Mouse (Mus musculus): ENCODE data around the gene Tlx1. TPM values are rescaled to one million over a fixed set of nuclear protein-coding genes. Genes with fewer than 3 reads are reported as not detected.

Gene Tlx1
- polyA plus RNA-seq, 1 experiment: not detected

GRCm38 (mm10) chr19:45154059-45154386, 3.5 kb downstream of the Tlx1 start:
- Histone ChIP-seq H3K27ac (ENCODE audit: control insufficient read depth, insufficient read depth, low read depth, low read length, poor library complexity) (no peak overlapping the region), H3K4me3 (replicated peaks; ENCODE audit: control insufficient read depth, low read depth, low read length) (no peak overlapping the region), H3K4me1 (ENCODE audit: control insufficient read depth, insufficient read depth, low read length) (no peaks in the 10 kb centered on the region)
- WGBS: 4% methylated on average over 24 of the region's 24 CpGs
- TF ChIP-seq POLR2A (IDR thresholded peaks at IDR 0.05; ENCODE audit: borderline replicate concordance, control insufficient read depth, low read depth, low read length): no peak
- no peak for TF ChIP-seq CTCF (IDR thresholded peaks at IDR 0.05; ENCODE audit: control insufficient read depth, insufficient read depth, low read length)

GRCm38 (mm10) chr19:45154521-45154920, 4.0 kb downstream of the Tlx1 start:
- TF ChIP-seq POLR2A (IDR thresholded peaks at IDR 0.05; ENCODE audit: borderline replicate concordance, control insufficient read depth, low read depth, low read length): no peak
- TF ChIP-seq CTCF (IDR thresholded peaks at IDR 0.05; ENCODE audit: control insufficient read depth, insufficient read depth, low read length): no peak
- H3K4me3 ChIP-seq (replicated peaks; ENCODE audit: control insufficient read depth, low read depth, low read length): no peak overlapping the region
- no peak overlapping the region for H3K27ac ChIP-seq (ENCODE audit: control insufficient read depth, insufficient read depth, low read depth, low read length, poor library complexity)
- H3K4me1 ChIP-seq (ENCODE audit: control insufficient read depth, insufficient read depth, low read length): no peaks in the 10 kb centered on the region
- 1% methylated on average over 18 of the region's 18 CpGs for WGBS

DNA sequence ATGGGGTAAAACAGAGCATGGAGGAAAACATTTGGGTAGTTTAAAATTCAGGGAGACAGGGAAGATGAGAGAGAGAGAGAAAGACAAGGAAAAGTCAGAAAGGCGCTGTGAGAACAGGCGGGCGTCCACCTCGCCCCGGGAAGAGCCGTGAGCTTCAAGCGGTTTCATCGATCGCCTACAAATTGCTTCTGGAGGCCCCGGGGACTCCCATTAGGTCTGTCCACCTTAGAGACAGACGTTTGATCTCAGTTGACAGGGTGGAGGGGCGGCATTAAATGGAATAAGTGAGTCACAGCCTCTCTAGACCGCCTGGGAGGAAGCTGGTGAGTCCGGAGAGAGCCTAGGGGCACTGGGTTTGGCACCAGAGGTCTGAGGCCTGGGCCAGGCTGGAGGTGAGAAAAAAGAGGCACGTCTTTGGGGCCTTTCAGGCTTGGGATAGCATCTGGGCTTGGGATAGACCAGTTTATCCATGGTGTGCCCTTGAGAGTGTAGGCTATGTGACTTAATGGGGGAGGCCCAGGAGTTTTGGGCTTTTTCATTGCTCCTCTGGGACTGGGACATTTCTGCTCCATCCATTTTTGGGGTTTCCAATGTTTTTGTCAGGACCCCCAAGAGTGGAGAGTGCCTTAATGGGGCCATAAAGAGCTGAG, 4.8 kb downstream of the Tlx1 start:
- 9% methylated on average over 15 of the region's 15 CpGs for WGBS
- Histone ChIP-seq H3K4me3 (replicated peaks; ENCODE audit: control insufficient read depth, low read depth, low read length) (no peak overlapping the region), H3K27ac (ENCODE audit: control insufficient read depth, insufficient read depth, low read depth, low read length, poor library complexity) (no peak overlapping the region)

DNA sequence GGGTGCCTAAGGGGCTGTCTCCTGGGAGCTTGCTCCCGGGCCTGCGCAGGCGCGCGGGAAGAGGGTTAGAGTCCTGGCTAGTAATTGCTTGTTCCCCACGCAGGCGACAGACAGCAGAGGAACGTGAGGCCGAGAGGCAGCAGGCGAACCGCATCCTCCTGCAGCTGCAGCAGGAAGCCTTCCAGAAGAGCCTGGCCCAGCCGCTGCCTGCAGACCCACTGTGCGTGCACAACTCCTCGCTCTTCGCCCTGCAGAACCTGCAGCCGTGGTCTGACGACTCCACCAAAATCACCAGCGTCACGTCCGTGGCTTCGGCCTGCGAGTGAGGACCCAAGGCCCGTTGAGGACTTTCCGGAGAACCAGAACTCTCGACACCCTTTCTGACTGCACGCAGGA, 5.3 kb downstream of the Tlx1 start:
- Histone ChIP-seq H3K4me1 (ENCODE audit: control insufficient read depth, insufficient read depth, low read length) (no peaks in the 10 kb centered on the region), H3K27ac (ENCODE audit: control insufficient read depth, insufficient read depth, low read depth, low read length, poor library complexity) (no peak overlapping the region), H3K4me3 (replicated peaks; ENCODE audit: control insufficient read depth, low read depth, low read length) (no peak overlapping the region)
- TF ChIP-seq CTCF (IDR thresholded peaks at IDR 0.05; ENCODE audit: control insufficient read depth, insufficient read depth, low read length) (no peak), POLR2A (IDR thresholded peaks at IDR 0.05; ENCODE audit: borderline replicate concordance, control insufficient read depth, low read depth, low read length) (no peak)
- 5% methylated on average over 26 of the region's 26 CpGs for whole genome bisulfite sequencing

More for the DNA sequence above, 4.8 kb downstream of the Tlx1 start:
- no peak for TF ChIP-seq CTCF (IDR thresholded peaks at IDR 0.05; ENCODE audit: control insufficient read depth, insufficient read depth, low read length)
- H3K4me1 ChIP-seq (ENCODE audit: control insufficient read depth, insufficient read depth, low read length): no peaks in the 10 kb centered on the region

- Histone ChIP-seq H3K4me3 (replicated peaks; ENCODE audit: control insufficient read depth, low read depth, low read length) (no peak overlapping the region), H3K27ac (ENCODE audit: control insufficient read depth, insufficient read depth, low read depth, low read length, poor library complexity) (no peak overlapping the region), H3K4me1 (ENCODE audit: control insufficient read depth, insufficient read depth, low read length) (no peaks in the 10 kb centered on the region)
- 14% methylated on average over 5 of the region's 5 CpGs for WGBS
- no peak for TF ChIP-seq POLR2A (IDR thresholded peaks at IDR 0.05; ENCODE audit: borderline replicate concordance, control insufficient read depth, low read depth, low read length)
- no peak for TF ChIP-seq CTCF (IDR thresholded peaks at IDR 0.05; ENCODE audit: control insufficient read depth, insufficient read depth, low read length)
Measured at GRCm38 (mm10) chr19:45156381-45156780, 5.9 kb downstream of the Tlx1 start.

DNA sequence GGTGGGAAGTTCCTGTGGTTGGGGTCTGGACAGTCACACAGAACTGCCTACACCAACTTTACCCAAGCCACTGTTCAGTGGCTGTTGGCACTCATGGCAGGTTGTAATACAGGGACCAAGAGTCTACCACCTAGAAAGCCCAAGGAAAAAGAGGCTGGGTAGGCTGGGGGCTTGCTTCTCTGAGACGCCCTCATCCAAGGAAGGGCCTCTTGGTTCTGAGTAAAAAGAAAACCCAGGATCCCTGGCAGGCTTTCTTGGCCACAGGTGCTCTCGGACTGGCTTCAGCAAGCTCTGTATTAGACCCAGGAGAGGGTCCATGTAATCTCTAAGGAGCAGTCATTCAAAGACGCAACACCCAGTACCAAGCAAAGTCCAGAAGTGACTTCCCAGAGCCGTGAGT, 7.7 kb downstream of the Tlx1 start:
- 24% methylated on average over 4 of the region's 4 CpGs for WGBS

DNA sequence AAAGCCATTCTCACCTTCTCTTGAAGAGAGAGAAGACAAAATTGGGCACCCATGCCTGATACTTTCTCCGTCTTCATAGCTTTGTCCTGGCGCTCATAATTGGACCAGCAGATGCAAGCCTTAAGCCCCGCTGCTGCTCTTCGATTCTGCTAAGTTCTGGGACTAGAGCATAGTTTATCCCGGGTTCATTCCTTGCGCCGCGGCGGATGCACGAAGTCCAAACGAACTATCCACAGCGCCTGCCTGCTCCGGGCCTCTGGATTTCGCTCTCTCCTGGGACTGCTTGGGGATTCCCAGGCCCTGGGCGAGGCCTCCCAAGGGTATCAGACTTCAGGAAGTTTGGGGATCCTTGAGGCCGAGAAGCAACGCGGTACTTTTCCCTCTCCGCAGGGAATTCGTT, 8.4 kb downstream of the Tlx1 start:
- H3K4me1 ChIP-seq (ENCODE audit: control insufficient read depth, insufficient read depth, low read length): no peaks in the 10 kb centered on the region
- no peak overlapping the region for H3K27ac ChIP-seq (ENCODE audit: control insufficient read depth, insufficient read depth, low read depth, low read length, poor library complexity)

More for the DNA sequence above, 7.7 kb downstream of the Tlx1 start:
- Histone ChIP-seq H3K4me3 (replicated peaks; ENCODE audit: control insufficient read depth, low read depth, low read length) (no peak overlapping the region), H3K27ac (ENCODE audit: control insufficient read depth, insufficient read depth, low read depth, low read length, poor library complexity) (no peak overlapping the region), H3K4me1 (ENCODE audit: control insufficient read depth, insufficient read depth, low read length) (no peaks in the 10 kb centered on the region)
- no peak for TF ChIP-seq POLR2A (IDR thresholded peaks at IDR 0.05; ENCODE audit: borderline replicate concordance, control insufficient read depth, low read depth, low read length)
- no peak for TF ChIP-seq CTCF (IDR thresholded peaks at IDR 0.05; ENCODE audit: control insufficient read depth, insufficient read depth, low read length)

DNA sequence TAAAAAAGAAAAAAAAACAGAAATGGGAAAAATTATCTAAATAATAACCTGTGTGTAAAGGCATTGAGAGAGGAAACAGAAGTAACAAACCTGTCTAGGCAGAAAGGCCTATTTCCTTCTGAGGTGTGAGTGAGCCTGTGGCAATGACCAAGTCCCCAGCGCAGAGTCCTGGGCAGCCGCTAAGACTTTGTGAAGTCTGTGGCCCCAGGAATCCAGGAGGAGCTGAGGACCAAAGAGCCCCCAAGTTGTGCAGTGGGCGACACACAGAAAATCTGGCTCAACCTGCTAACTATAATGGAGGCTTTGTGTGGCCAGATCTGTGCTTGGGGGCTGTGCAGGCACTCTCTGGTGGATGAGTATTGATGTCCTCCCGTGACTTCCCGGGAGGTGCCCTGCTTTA, 9.0 kb downstream of the Tlx1 start:
- no peaks in the 10 kb centered on the region for H3K4me1 ChIP-seq (ENCODE audit: control insufficient read depth, insufficient read depth, low read length)
- TF ChIP-seq CTCF (IDR thresholded peaks at IDR 0.05; ENCODE audit: control insufficient read depth, insufficient read depth, low read length): no peak
- TF ChIP-seq POLR2A (IDR thresholded peaks at IDR 0.05; ENCODE audit: borderline replicate concordance, control insufficient read depth, low read depth, low read length): no peak
- 24% methylated on average over 5 of the region's 5 CpGs for WGBS
- no peak overlapping the region for H3K27ac ChIP-seq (ENCODE audit: control insufficient read depth, insufficient read depth, low read depth, low read length, poor library complexity)
- no peak overlapping the region for H3K4me3 ChIP-seq (replicated peaks; ENCODE audit: control insufficient read depth, low read depth, low read length)

More for the DNA sequence above, 8.4 kb downstream of the Tlx1 start:
- TF ChIP-seq CTCF (IDR thresholded peaks at IDR 0.05; ENCODE audit: control insufficient read depth, insufficient read depth, low read length) (no peak), POLR2A (IDR thresholded peaks at IDR 0.05; ENCODE audit: borderline replicate concordance, control insufficient read depth, low read depth, low read length) (no peak)
- no peak overlapping the region for H3K4me3 ChIP-seq (replicated peaks; ENCODE audit: control insufficient read depth, low read depth, low read length)
- WGBS: 6% methylated on average over 20 of the region's 20 CpGs

DNA sequence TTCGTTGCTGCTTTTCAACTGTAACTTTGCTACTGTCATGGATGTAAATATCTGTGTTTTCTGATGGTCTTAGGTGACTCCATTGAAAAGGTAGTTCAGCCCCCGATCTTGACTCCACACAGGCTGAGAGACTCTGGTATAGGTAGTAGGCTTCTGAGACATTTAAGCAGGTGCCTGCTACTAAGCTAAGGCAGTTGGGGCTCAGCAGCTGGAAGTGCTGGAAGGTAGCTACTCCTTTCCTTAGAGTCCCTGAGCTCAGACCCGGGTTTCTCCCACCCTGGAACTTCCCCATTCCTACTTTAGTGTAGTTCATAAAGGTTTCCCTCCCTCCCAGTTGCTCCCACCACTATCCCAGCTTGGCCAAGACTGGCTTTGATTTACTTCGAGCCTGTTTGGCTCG, 9.5 kb downstream of the Tlx1 start:
- no peak overlapping the region for H3K4me3 ChIP-seq (replicated peaks; ENCODE audit: control insufficient read depth, low read depth, low read length)
- TF ChIP-seq POLR2A (IDR thresholded peaks at IDR 0.05; ENCODE audit: borderline replicate concordance, control insufficient read depth, low read depth, low read length) (no peak), CTCF (IDR thresholded peaks at IDR 0.05; ENCODE audit: control insufficient read depth, insufficient read depth, low read length) (no peak)
- no peak overlapping the region for H3K27ac ChIP-seq (ENCODE audit: control insufficient read depth, insufficient read depth, low read depth, low read length, poor library complexity)
- WGBS: 9% methylated on average over 5 of the region's 5 CpGs
- H3K4me1 ChIP-seq (ENCODE audit: control insufficient read depth, insufficient read depth, low read length): no peaks in the 10 kb centered on the region
